ENCODE assay signal across 23 mouse cellular contexts in genomic region chr15:93629201-93629600, GRCm38 (mm10). TPM values are rescaled to one million over a fixed set of nuclear protein-coding genes. Genes with fewer than 3 reads are reported as not detected.
"Had no signal": no experiment of that assay in that cellular context is flagged by ENCODE, and none has a peak within 500 bp of the region (broad histone marks: within the 10 kb centered on the region; RNA-seq: fewer than 3 reads in every experiment).

No protein-coding gene starts in this region.

- DNase-seq: layer of hippocampus, adult 9-11 months; layer of hippocampus, postnatal 36 days; retina, postnatal 1 day; right cerebral cortex, postnatal 25 days; spleen, adult 18-20 months; thymus, adult 2 months; thymus, postnatal 14 days; thymus, postnatal 4 days had no signal

- H3K27me3 ChIP-seq: limb, embryonic 12.5 days; megakaryocyte, embryonic 14.5 days; midbrain, embryonic 13.5 days; neural tube, embryonic 13.5 days; stomach, embryonic 15.5 days had no signal

- H3K9me3 ChIP-seq: limb, embryonic 12.5 days; megakaryocyte, embryonic 14.5 days; midbrain, embryonic 10.5 days; midbrain, embryonic 13.5 days; neural tube, embryonic 13.5 days; stomach, embryonic 15.5 days had no signal

- H3K4me2 ChIP-seq: limb, embryonic 12.5 days; midbrain, embryonic 13.5 days; neural tube, embryonic 13.5 days; stomach, embryonic 15.5 days had no signal

- H3K27ac ChIP-seq: kidney, postnatal 0 days; layer of hippocampus, adult 2 months; left cerebral cortex, adult 2 months; limb, embryonic 12.5 days; liver, embryonic 14.5 days; midbrain, embryonic 10.5 days; midbrain, embryonic 13.5 days; neural tube, embryonic 13.5 days; stomach, embryonic 15.5 days had no signal

- H3K36me3 ChIP-seq: limb, embryonic 12.5 days; midbrain, embryonic 10.5 days; midbrain, embryonic 13.5 days; neural tube, embryonic 13.5 days; stomach, embryonic 15.5 days had no signal

- H3K9ac ChIP-seq: limb, embryonic 12.5 days; liver, embryonic 14.5 days; liver, postnatal 0 days; midbrain, embryonic 13.5 days; neural tube, embryonic 13.5 days; stomach, embryonic 15.5 days had no signal

- ATAC-seq: intestine, postnatal 0 days; midbrain, embryonic 13.5 days; midbrain, embryonic 16.5 days had no signal

- H3K4me1 ChIP-seq: midbrain, embryonic 10.5 days; midbrain, embryonic 13.5 days had no signal

- H3K4me3 ChIP-seq: layer of hippocampus, adult 2 months; left cerebral cortex, adult 2 months; limb, embryonic 12.5 days; midbrain, embryonic 10.5 days; midbrain, embryonic 13.5 days; myocyte; neural tube, embryonic 13.5 days; stomach, embryonic 15.5 days had no signal

RNA-seq across cellular contexts. Expression of gene Prickle1, which starts 33.5 kb away (rescaled TPM):
- total RNA-seq: monocyte, adult 5-6 weeks had no signal
